Mouse (Mus musculus) stomach, postnatal 0 days (tissue): ENCODE measurements around the gene Fam162b. TPM values are rescaled to one million over a fixed set of nuclear protein-coding genes. Genes with fewer than 3 reads are reported as not detected.
A peak's percentile ranks its signal among the peaks of the same experiment; 100 is the strongest.

Experiments used
- ATAC-seq: fragments of 200-750 bp; cut with Nextera tagmentation; 2 replicates; pipeline ENCODE4 v1.8.0; 2017; ENCODE audit not compliant: low FRiP score, low TSS enrichment
- DNase-seq: peaks from one replicate; pipeline ENCODE4 v3.0.0-alpha.2; 2016; ENCODE audit warnings: low spot score
- H3K27ac ChIP-seq: fragments of 300-500 bp; sonication (generic); replicated peaks from 2 replicates; pipeline ENCODE4 v1.5.1; 2014; ENCODE audit warnings: mild to moderate bottlenecking, control low read depth
- H3K27me3 ChIP-seq: fragments of 300-500 bp; sonication (generic); 2 replicates; pipeline ENCODE4 v1.6.1; 2014; ENCODE audit warnings: low read length; ENCODE audit not compliant: control insufficient read depth, insufficient read depth
- H3K36me3 ChIP-seq: fragments of 300-500 bp; sonication (generic); 2 replicates; pipeline ENCODE4 v1.6.1; 2014; ENCODE audit warnings: low read length, mixed read lengths; ENCODE audit not compliant: control insufficient read depth, insufficient read depth
- H3K4me1 ChIP-seq: fragments of 300-500 bp; sonication (generic); replicated peaks from 2 replicates; pipeline ENCODE4 v1.6.1; 2014; ENCODE audit warnings: antibody characterized with exemption; ENCODE audit not compliant: control insufficient read depth, insufficient read depth
- H3K4me2 ChIP-seq: fragments of 300-500 bp; sonication (generic); replicated peaks from 2 replicates; pipeline ENCODE4 v1.6.1; 2014; ENCODE audit warnings: low read depth, mild to moderate bottlenecking, control low read depth, moderate library complexity
- H3K4me3 ChIP-seq: fragments of 300-500 bp; sonication (generic); 2 replicates; pipeline ENCODE4 v1.5.1; 2014; ENCODE audit warnings: low read depth, low read length, control low read depth
- H3K9ac ChIP-seq: fragments of 300-500 bp; sonication (generic); 2 replicates; pipeline ENCODE4 v1.6.1; 2014; ENCODE audit warnings: mild to moderate bottlenecking, low read length, control low read depth, mixed read lengths
- H3K9me3 ChIP-seq: fragments of 300-500 bp; sonication (generic); 2 replicates; pipeline ENCODE4 v1.6.1; 2016; ENCODE audit warnings: low read length; ENCODE audit not compliant: control insufficient read depth
- CTCF ChIP-seq: IDR thresholded peaks from 2 replicates; pipeline ENCODE4 v1.5.1; 2016; ENCODE audit warnings: antibody characterized with exemption, low read depth, mild to moderate bottlenecking, moderate library complexity
- EP300 ChIP-seq: optimal IDR thresholded peaks from 2 replicates; pipeline ENCODE3; 2016; ENCODE audit warnings: antibody characterized with exemption
- WGBS: fragments of 180-500 bp; shearing (Covaris S2); extraction: QIAGEN DNeasy Blood & Tissue Kit; methylation state at CpG from one replicate; pipeline ENCODE4 v1.1.7; 2014; 5-methylcytosine and 5-hydroxymethylcytosine counted together
- polyA plus RNA-seq: library from polyadenylated mRNA; unstranded; fragments of >200 nt; fragmentation: Nextera tagmentation; extraction: Ambion mirVana; gene quantifications from 2 replicates; pipeline ENCODE4 v1.2.1, GENCODE M21; 2015

Fam162b gene
- polyA plus RNA-seq, result 30.2 and 30.7 TPM in 2 replicates

DNA sequence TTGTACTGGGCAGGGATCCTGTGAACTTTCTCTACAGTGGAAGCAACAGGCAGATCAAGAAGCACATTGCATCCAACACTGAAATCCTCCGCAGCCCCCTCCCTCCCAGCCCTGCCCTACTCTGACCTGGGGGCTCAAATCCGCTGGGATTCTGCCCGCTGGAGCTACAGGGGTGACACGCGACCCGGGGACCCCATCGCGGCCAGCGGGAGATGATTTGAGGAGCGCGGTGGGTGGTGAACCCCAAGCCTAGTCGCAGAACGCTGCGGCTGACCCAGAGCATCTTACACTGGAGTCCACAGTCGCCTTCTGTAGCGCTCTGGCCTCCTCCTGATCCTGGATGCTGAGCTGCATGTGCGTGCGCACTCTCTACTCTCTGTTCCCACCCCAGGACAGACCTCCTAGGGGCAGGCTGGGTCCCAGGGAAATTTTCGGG, at the start of gene Fam162b:
TSS of gene Fam162b (minus strand) at position 379 of the 436 bp plus-strand sequence.
- peak within 1 kb of the TSS; percentile 52 for H3K4me2 ChIP-seq
- DNase-seq (no peak), ATAC-seq (peak; percentile 70; the same call in 1 of the 2 replicates)
- H3K27ac ChIP-seq, result peak within 1 kb of the TSS; percentile 45; the same call in 1 of the 2 replicates
- no peaks in the 10 kb centered on the region for H3K27me3 ChIP-seq
- TF ChIP-seq EP300 (no peak), CTCF (no peak)
- H3K9ac ChIP-seq, result peak within 1 kb of the TSS; percentile 35
- H3K4me1 ChIP-seq, result no peaks in the 10 kb centered on the region
- 2% methylated on average over 19 of the region's 19 CpGs for WGBS
- H3K4me3 ChIP-seq, result peak within 1 kb of the TSS; percentile 29
- H3K36me3 ChIP-seq, result no peaks in the 10 kb centered on the region
- H3K9me3 ChIP-seq, result no peaks in the 10 kb centered on the region

DNA sequence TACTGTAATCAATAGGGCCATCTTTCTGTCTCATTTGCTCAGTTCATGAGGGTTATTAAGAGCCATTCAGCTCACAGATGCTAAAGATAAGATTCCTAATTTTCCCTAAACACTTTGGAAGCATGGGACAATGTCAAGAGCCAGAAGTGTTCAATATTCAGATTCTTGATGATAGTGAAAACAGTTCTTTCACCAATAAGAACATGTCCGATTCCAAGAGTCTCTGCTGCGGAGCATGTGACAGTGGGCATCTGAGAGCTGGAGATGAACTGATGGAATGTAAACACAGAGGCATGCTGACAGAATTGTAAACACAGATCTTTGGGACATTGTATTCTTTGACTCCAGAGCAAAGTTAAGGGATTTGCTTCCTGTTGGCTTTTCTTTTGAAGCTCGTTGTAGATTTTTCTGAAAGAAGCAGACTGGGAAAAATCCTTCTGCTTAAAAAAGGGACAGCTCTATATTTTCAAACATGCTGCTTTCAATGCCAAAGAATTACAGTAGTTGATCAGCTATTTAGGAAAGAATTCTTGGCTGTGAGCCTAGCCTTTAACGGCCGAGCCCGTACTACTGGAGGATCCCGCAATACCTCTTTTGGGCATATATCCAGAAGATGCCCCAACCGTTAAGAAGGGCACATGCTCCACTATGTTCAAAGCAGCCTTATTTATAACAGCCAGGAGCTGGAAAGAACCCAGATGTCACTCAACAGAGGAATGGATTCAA, 41.3 kb upstream of the Fam162b start, which contains the start of gene Gprc6a:
TSS of gene Gprc6a (minus strand) at position 51 of the 726 bp plus-strand sequence.
- H3K4me3 ChIP-seq, result no peak within 1 kb of the TSS
- H3K9me3 ChIP-seq, result no peaks in the 10 kb centered on the region
- H3K27ac ChIP-seq, result no peak within 1 kb of the TSS
- H3K9ac ChIP-seq, result no peak within 1 kb of the TSS
- no peaks in the 10 kb centered on the region for H3K27me3 ChIP-seq
- 16% methylated on average over 8 of the region's 8 CpGs for WGBS
- no peak within 1 kb of the TSS for H3K4me2 ChIP-seq
- DNase-seq (no peak), ATAC-seq (no peak)
- H3K4me1 ChIP-seq, result no peaks in the 10 kb centered on the region
- no peaks in the 10 kb centered on the region for H3K36me3 ChIP-seq
- TF ChIP-seq CTCF, result no peak
- no peak for TF ChIP-seq EP300

GRCm38 (mm10) chr10:51621193-51621592, 30.9 kb upstream of the Fam162b start:
- ATAC-seq, result no peak
- WGBS, result 79% methylated on average over 3 of the region's 3 CpGs

DNA sequence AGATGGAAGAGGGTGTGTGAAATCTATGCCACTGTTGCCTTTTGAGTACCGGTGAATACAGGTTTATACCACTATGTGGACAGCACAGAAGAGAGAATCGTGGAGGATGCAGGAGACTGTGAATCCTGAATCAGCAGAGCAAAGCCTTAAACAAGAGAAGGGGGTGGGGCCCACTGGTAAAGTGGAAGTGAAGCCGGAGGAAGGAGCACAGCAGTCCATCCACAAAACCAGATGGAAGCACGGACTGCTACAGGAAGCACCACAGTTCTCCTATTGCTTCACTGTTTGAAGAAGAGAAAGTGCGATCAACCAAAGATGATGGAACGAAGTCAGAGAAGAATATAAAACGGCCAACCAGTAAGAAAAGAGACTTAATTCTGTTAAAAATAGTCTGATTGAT, 29.8 kb upstream of the Fam162b start:
- H3K4me3 ChIP-seq, result no peak overlapping the region
- no peak overlapping the region for H3K4me2 ChIP-seq
- ATAC-seq (no peak), DNase-seq (no peak)
- no peaks in the 10 kb centered on the region for H3K36me3 ChIP-seq
- H3K27me3 ChIP-seq, result no peaks in the 10 kb centered on the region
- no peak for TF ChIP-seq EP300
- TF ChIP-seq CTCF, result no peak
- 67% methylated on average over 7 of the region's 7 CpGs for WGBS
- no peak overlapping the region for H3K27ac ChIP-seq
- H3K9me3 ChIP-seq, result no peaks in the 10 kb centered on the region
- no peaks in the 10 kb centered on the region for H3K4me1 ChIP-seq
- H3K9ac ChIP-seq, result no peak overlapping the region

More at GRCm38 (mm10) chr10:51621193-51621592, 30.9 kb upstream of the Fam162b start:
- Histone ChIP-seq H3K27ac (no peak overlapping the region), H3K4me1 (no peaks in the 10 kb centered on the region), H3K9me3 (no peaks in the 10 kb centered on the region), H3K27me3 (no peaks in the 10 kb centered on the region), H3K4me3 (no peak overlapping the region), H3K9ac (no peak overlapping the region), H3K4me2 (no peak overlapping the region), H3K36me3 (no peaks in the 10 kb centered on the region)
- no peak for DNase-seq
- TF ChIP-seq CTCF, result no peak

DNA sequence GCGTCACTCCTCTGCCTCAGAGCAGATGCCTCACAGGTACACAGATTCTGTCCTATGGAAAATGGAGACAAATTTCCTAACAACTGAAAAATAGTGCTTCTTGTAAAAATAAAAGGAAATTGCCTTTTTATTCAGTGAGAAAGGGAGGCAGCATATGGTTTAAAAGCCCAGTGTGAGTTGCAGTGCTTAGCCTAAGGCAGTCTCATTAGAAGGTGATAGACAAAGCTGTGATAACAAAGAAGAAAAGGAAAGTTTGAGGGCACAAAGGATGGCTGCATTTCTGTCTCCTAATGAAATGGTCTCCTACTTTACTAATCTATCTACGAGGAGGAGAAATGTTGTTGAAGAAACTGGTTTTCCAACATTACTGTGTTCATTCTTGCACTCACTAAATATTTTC, 28.2 kb upstream of the Fam162b start:
- Histone ChIP-seq H3K4me1 (no peaks in the 10 kb centered on the region), H3K36me3 (no peaks in the 10 kb centered on the region), H3K9ac (no peak overlapping the region), H3K4me2 (no peak overlapping the region), H3K27ac (no peak overlapping the region), H3K27me3 (no peaks in the 10 kb centered on the region), H3K9me3 (no peaks in the 10 kb centered on the region), H3K4me3 (no peak overlapping the region)
- DNase-seq (no peak), ATAC-seq (no peak)
- no peak for TF ChIP-seq EP300
- TF ChIP-seq CTCF, result no peak
- 74% methylated on average over 2 of the region's 2 CpGs for WGBS
